Mouse (Mus musculus): ENCODE results near the gene Dock6.

Dock6 gene

GRCm38 (mm10) chr9:21846755-21847341, 5.6 kb downstream of the Dock6 start:
- peak; percentile 100 for DNase-seq

GRCm38 (mm10) chr9:21845381-21846080, 6.9 kb downstream of the Dock6 start:
- DNase-seq = peak; percentile 96

- no peak for DNase-seq
Observed at GRCm38 (mm10) chr9:21843086-21843485, 9.3 kb downstream of the Dock6 start.

GRCm38 (mm10) chr9:21842391-21842790, 10.0 kb downstream of the Dock6 start:
- peak; percentile 99 for DNase-seq

GRCm38 (mm10) chr9:21841340-21841739, 11.1 kb downstream of the Dock6 start:
- DNase-seq = peak; percentile 94

- peak; percentile 95 for DNase-seq
Observed at GRCm38 (mm10) chr9:21840115-21840787, 12.2 kb downstream of the Dock6 start.

- DNase-seq = no peak
Observed at GRCm38 (mm10) chr9:21837690-21838089, 14.7 kb downstream of the Dock6 start.

GRCm38 (mm10) chr9:21835258-21835912, 17.1 kb downstream of the Dock6 start, which contains the start of gene Angptl8:
Angptl8 (plus strand) TSS chr9:21835510.
- peak; percentile 98 for DNase-seq

- DNase-seq = peak; percentile 95
Observed at GRCm38 (mm10) chr9:21831558-21832240, 20.7 kb downstream of the Dock6 start.

GRCm38 (mm10) chr9:21830936-21831335, 21.5 kb downstream of the Dock6 start:
- DNase-seq = no peak

- DNase-seq = no peak
Observed at GRCm38 (mm10) chr9:21830461-21830850, 22.0 kb downstream of the Dock6 start.

GRCm38 (mm10) chr9:21829834-21830460, 22.5 kb downstream of the Dock6 start:
- DNase-seq = no peak

GRCm38 (mm10) chr9:21824366-21824765, 28.1 kb downstream of the Dock6 start:
- DNase-seq = no peak

GRCm38 (mm10) chr9:21823957-21824356, 28.5 kb downstream of the Dock6 start:
- DNase-seq = no peak

- no peak for DNase-seq
Observed at GRCm38 (mm10) chr9:21822686-21823085, 29.7 kb downstream of the Dock6 start.

- DNase-seq = no peak
Observed at GRCm38 (mm10) chr9:21820183-21820582, 32.3 kb downstream of the Dock6 start.

- DNase-seq = no peak
Observed at GRCm38 (mm10) chr9:21819181-21819729, 33.2 kb downstream of the Dock6 start.

GRCm38 (mm10) chr9:21818561-21818960, 33.9 kb downstream of the Dock6 start:
- DNase-seq = no peak

- DNase-seq = no peak
Observed at GRCm38 (mm10) chr9:21818125-21818524, 34.3 kb downstream of the Dock6 start.

- DNase-seq = no peak
Observed at GRCm38 (mm10) chr9:21816716-21817305, 35.6 kb downstream of the Dock6 start.

GRCm38 (mm10) chr9:21811170-21811569, 41.3 kb downstream of the Dock6 start:
- no peak for DNase-seq

- no peak for DNase-seq
Observed at GRCm38 (mm10) chr9:21808561-21808960, 43.9 kb downstream of the Dock6 start.
